Mouse (Mus musculus) embryonic facial prominence, embryonic 15.5 days (tissue): ENCODE data around the gene Rag1. TPM values are rescaled to one million over a fixed set of nuclear protein-coding genes. Genes with fewer than 3 reads are reported as not detected.
A peak's percentile ranks its signal among the peaks of the same experiment; 100 is the strongest.

Source experiments
- ATAC-seq: fragments of 200-750 bp; cut with Nextera tagmentation; 2 replicates; pipeline ENCODE4 v1.8.0; 2017; ENCODE audit warnings: low read depth, moderate TSS enrichment; ENCODE audit not compliant: insufficient number of reproducible peaks, low FRiP score, low TSS enrichment
- H3K27ac ChIP-seq: fragments of 300-500 bp; sonication (generic); replicated peaks from 2 replicates; pipeline ENCODE4 v1.5.1; 2015; ENCODE audit warnings: mild to moderate bottlenecking, inconsistent platforms
- H3K27me3 ChIP-seq: fragments of 300-500 bp; sonication (generic); 2 replicates; pipeline ENCODE4 v1.6.1; 2015; ENCODE audit warnings: inconsistent platforms
- H3K36me3 ChIP-seq: fragments of 300-500 bp; sonication (generic); 2 replicates; pipeline ENCODE4 v1.6.1; 2015; ENCODE audit warnings: mild to moderate bottlenecking, inconsistent platforms
- H3K4me1 ChIP-seq: fragments of 300-500 bp; sonication (generic); 2 replicates; pipeline ENCODE4 v1.6.1; 2015; ENCODE audit warnings: inconsistent platforms
- H3K4me2 ChIP-seq: fragments of 300-500 bp; sonication (generic); replicated peaks from 2 replicates; pipeline ENCODE4 v1.6.1; 2015; ENCODE audit warnings: mild to moderate bottlenecking, inconsistent platforms
- H3K4me3 ChIP-seq: fragments of 300-500 bp; sonication (generic); replicated peaks from 2 replicates; pipeline ENCODE4 v1.5.1; 2015; ENCODE audit warnings: mild to moderate bottlenecking, inconsistent platforms
- H3K9ac ChIP-seq: fragments of 300-500 bp; sonication (generic); 2 replicates; pipeline ENCODE4 v1.6.1; 2015; ENCODE audit warnings: inconsistent platforms
- H3K9me3 ChIP-seq: fragments of 300-500 bp; sonication (generic); replicated peaks from 2 replicates; pipeline ENCODE4 v1.6.1; 2016; ENCODE audit warnings: inconsistent platforms
- WGBS: fragments of 180-500 bp; shearing (Covaris S2); methylation state at CpG from one replicate; pipeline ENCODE4 v1.1.7; 2015; 5-methylcytosine and 5-hydroxymethylcytosine counted together
- polyA plus RNA-seq: library from polyadenylated mRNA; unstranded; fragments of >200 nt; fragmentation: Nextera tagmentation; extraction: Ambion mirVana; gene quantifications from 2 replicates; pipeline ENCODE4 v1.2.1, GENCODE M21; 2015

The Rag1 gene
- polyA plus RNA-seq, 1 experiment from 2014 or later, result 0.07 TPM

DNA sequence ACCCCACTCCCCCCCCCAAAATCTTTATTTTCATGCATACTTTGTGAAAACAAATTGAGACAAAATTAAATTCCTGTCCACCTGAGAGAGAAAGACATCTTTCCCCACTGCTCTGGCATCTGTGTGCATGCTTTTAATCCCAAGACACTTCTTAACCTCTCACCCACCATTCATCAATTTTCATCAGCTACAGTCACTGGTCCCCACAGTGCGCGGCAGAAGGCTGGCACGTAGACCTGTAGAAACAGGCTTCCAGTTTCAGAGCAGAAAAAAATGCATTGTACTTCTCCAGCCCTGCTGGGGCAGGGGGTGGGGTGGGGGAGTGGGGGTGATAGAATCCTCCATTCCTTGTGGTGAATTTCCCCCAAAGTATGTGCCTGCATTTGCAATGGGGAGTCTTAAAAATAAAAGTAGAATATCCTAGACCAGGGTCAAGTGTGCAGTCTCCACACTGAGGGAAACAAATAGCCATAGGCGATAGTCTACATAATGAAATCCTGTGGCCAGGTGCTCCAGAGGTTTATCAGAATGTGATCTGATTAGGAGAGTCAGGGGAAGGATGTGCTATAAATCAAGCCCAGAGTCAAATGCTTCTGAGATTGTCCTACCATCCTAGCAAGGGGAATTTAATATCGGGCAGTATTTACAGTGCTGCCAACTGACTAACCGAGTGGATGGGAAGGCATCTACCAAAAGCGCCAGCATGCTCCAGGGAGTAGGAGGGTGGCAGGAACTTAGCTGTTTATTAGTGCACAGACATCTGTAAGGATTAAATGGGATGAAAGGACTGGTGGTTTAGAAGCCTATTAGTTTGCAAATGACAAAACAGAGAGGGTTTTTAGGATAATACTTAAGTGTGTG, 10.1 kb downstream of the Rag1 start:
- Histone ChIP-seq H3K9me3 (no peaks in the 10 kb centered on the region), H3K4me2 (no peak overlapping the region), H3K36me3 (no peaks in the 10 kb centered on the region), H3K4me1 (no peaks in the 10 kb centered on the region), H3K27me3 (no peaks in the 10 kb centered on the region), H3K4me3 (no peak overlapping the region), H3K27ac (no peak overlapping the region), H3K9ac (no peak overlapping the region)
- no peak for ATAC-seq
- 58% methylated on average over 7 of the region's 7 CpGs for WGBS

GRCm38 (mm10) chr2:101628297-101629236, 20.7 kb downstream of the Rag1 start:
- Histone ChIP-seq H3K27ac (peak overlapping the region; percentile 92), H3K36me3 (no peaks in the 10 kb centered on the region), H3K27me3 (no peaks in the 10 kb centered on the region; the same call in 1 of the 2 replicates), H3K4me2 (peak overlapping the region; percentile 63), H3K9ac (peak overlapping the region; percentile 53), H3K9me3 (no peaks in the 10 kb centered on the region), H3K4me1 (0 out of 2 replicates have a peak, but pooled peaks cover 4% of the 10 kb centered on the region), H3K4me3 (peak overlapping the region; percentile 78)
- WGBS, result 1% methylated on average over 31 of the region's 31 CpGs
- peak; percentile 97 for ATAC-seq

- Histone ChIP-seq H3K4me2 (no peak overlapping the region), H3K36me3 (no peaks in the 10 kb centered on the region), H3K4me1 (0 out of 2 replicates have a peak, but pooled peaks cover 4% of the 10 kb centered on the region), H3K4me3 (no peak overlapping the region), H3K9ac (no peak overlapping the region), H3K9me3 (no peaks in the 10 kb centered on the region), H3K27ac (no peak overlapping the region), H3K27me3 (no peaks in the 10 kb centered on the region; the same call in 1 of the 2 replicates)
- no peak for ATAC-seq
Measured at GRCm38 (mm10) chr2:101627227-101627626, 22.1 kb downstream of the Rag1 start.

GRCm38 (mm10) chr2:101624526-101624925, 24.8 kb downstream of the Rag1 start, which contains the start of gene Rag2:
Rag2 (plus strand) TSS chr2:101624718.
- H3K27me3 ChIP-seq, result no peaks in the 10 kb centered on the region
- no peaks in the 10 kb centered on the region for H3K9me3 ChIP-seq
- H3K4me2 ChIP-seq, result no peak within 1 kb of the TSS
- H3K4me1 ChIP-seq, result 0 out of 2 replicates have a peak, but pooled peaks cover 4% of the 10 kb centered on the region
- no peaks in the 10 kb centered on the region for H3K36me3 ChIP-seq
- WGBS, result 54% methylated on average over 4 of the region's 4 CpGs
- no peak within 1 kb of the TSS for H3K9ac ChIP-seq
- no peak within 1 kb of the TSS for H3K4me3 ChIP-seq
- H3K27ac ChIP-seq, result no peak within 1 kb of the TSS
- ATAC-seq, result no peak

DNA sequence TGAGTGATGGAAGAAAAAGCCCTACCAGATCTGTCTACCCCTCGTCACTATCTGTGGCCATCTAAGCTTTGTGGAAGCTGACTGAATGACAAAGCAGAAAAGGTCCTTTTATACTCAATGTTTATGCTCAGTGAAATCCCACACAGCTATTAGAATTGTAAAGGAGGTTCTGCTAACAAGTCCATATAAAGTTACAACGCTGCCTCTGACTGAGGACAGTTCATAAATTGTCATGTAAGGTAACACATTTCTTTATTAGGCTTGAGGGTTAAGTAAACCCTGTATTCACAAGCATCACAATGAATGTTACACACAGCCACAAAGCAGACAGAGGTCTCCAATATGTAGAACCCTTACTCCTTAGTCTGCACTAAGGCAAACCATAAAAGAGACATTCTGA, 25.3 kb downstream of the Rag1 start:
- 70% methylated on average over 2 of the region's 2 CpGs for WGBS

DNA sequence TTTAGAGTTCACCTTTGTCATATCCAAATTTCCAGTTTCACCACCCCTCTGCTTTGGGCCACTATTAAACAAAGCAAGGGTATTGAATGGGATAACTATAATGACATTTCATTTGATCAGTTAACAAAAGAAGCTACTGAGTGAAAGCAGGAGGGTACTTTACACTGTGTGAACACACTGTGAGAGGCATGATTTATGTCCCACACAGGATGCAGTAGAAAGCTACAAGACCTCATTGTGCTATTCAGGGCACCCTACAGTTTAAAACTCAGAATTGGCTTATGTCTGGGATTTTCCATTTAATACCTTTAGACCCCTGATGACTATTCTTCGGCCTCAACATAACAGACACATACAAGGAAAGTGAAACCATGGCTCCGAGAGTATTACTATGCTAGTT, 26.3 kb downstream of the Rag1 start:
- Histone ChIP-seq H3K4me3 (no peak overlapping the region), H3K9me3 (no peaks in the 10 kb centered on the region), H3K36me3 (no peaks in the 10 kb centered on the region), H3K4me2 (no peak overlapping the region), H3K27ac (no peak overlapping the region), H3K4me1 (no peaks in the 10 kb centered on the region), H3K9ac (no peak overlapping the region), H3K27me3 (no peaks in the 10 kb centered on the region)
- no peak for ATAC-seq
- WGBS, result 89% methylated on average over 2 of the region's 2 CpGs

More for the DNA sequence above, 25.3 kb downstream of the Rag1 start:
- Histone ChIP-seq H3K4me3 (no peak overlapping the region), H3K4me2 (no peak overlapping the region), H3K4me1 (no peaks in the 10 kb centered on the region), H3K9ac (no peak overlapping the region), H3K27me3 (no peaks in the 10 kb centered on the region), H3K9me3 (no peaks in the 10 kb centered on the region), H3K27ac (no peak overlapping the region), H3K36me3 (no peaks in the 10 kb centered on the region)
- no peak for ATAC-seq

DNA sequence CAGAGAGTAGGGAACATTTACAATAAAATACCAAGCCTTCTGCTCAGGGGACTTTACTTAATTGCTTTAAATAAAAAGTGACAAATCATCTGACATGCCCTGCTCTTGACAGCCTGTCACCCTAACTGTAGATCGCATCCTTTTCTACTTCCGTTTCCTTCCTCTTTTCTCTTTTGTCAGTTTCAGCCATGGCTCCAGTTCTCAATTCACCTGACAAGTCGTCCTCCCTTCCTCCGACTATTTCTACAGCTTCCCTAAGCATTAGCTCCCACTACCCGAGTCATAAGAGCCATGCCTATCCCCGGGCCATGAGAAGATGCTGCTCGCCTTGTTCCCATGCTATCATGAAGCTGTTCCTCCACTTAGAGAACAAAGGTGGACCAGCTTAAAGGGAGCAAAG, 27.7 kb downstream of the Rag1 start:
- Histone ChIP-seq H3K9ac (no peak overlapping the region), H3K27me3 (no peaks in the 10 kb centered on the region), H3K4me1 (no peaks in the 10 kb centered on the region), H3K27ac (no peak overlapping the region), H3K36me3 (no peaks in the 10 kb centered on the region), H3K9me3 (no peaks in the 10 kb centered on the region), H3K4me2 (no peak overlapping the region), H3K4me3 (no peak overlapping the region)
- ATAC-seq, result no peak
- WGBS, result 67% methylated on average over 7 of the region's 7 CpGs

DNA sequence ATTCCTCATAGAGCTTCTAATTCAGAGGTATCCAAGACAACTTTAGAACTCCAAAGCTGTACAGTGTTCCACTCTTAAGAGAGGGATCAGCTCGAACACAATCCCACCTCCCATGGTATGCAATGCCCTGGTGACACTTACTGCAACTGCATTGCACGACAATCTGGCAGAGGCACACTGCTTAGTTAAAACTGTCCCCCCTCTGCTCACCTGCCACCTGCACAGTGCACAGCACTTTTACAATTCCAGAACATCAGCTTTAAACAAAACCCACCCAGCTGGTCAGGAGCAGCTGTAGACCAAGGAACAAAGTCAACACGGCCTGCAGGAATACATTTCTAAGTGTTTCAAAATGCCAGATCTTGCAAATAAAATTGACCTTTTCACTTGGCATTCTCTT, 28.4 kb downstream of the Rag1 start:
- no peaks in the 10 kb centered on the region for H3K27me3 ChIP-seq
- H3K9ac ChIP-seq, result no peak overlapping the region
- H3K27ac ChIP-seq, result no peak overlapping the region
- H3K4me3 ChIP-seq, result no peak overlapping the region
- no peak for ATAC-seq
- H3K4me2 ChIP-seq, result no peak overlapping the region
- no peaks in the 10 kb centered on the region for H3K4me1 ChIP-seq
- no peaks in the 10 kb centered on the region for H3K9me3 ChIP-seq
- no peaks in the 10 kb centered on the region for H3K36me3 ChIP-seq
- 54% methylated on average over 3 of the region's 3 CpGs for WGBS

GRCm38 (mm10) chr2:101618373-101618772, 30.9 kb downstream of the Rag1 start:
- no peaks in the 10 kb centered on the region for H3K27me3 ChIP-seq
- no peak for ATAC-seq

GRCm38 (mm10) chr2:101615464-101616305, 33.6 kb downstream of the Rag1 start:
- Histone ChIP-seq H3K27me3 (no peaks in the 10 kb centered on the region), H3K27ac (no peak overlapping the region), H3K4me2 (no peak overlapping the region), H3K9me3 (no peaks in the 10 kb centered on the region), H3K36me3 (no peaks in the 10 kb centered on the region), H3K4me3 (no peak overlapping the region), H3K4me1 (no peaks in the 10 kb centered on the region), H3K9ac (no peak overlapping the region)
- WGBS, result 53% methylated on average over 10 of the region's 10 CpGs
- ATAC-seq, result no peak

More at GRCm38 (mm10) chr2:101618373-101618772, 30.9 kb downstream of the Rag1 start:
- Histone ChIP-seq H3K4me1 (no peaks in the 10 kb centered on the region), H3K36me3 (no peaks in the 10 kb centered on the region), H3K4me2 (no peak overlapping the region), H3K27ac (no peak overlapping the region), H3K9me3 (no peaks in the 10 kb centered on the region), H3K9ac (no peak overlapping the region), H3K4me3 (no peak overlapping the region)
- 80% methylated on average over 4 of the region's 4 CpGs for WGBS
